Mouse (Mus musculus): ENCODE data around the gene Terb2. TPM values are rescaled to one million over a fixed set of nuclear protein-coding genes. Genes with fewer than 3 reads are reported as not detected.
A peak's percentile ranks its signal among the peaks of the same experiment; 100 is the strongest.
"Not testable (repeated sequence)": the region's sequence is repeated elsewhere in the genome, so short reads cannot be mapped to it uniquely, and the experiment has no call there.

Terb2 gene
- total RNA-seq, 1 experiment from 2014 or later = not detected

DNA sequence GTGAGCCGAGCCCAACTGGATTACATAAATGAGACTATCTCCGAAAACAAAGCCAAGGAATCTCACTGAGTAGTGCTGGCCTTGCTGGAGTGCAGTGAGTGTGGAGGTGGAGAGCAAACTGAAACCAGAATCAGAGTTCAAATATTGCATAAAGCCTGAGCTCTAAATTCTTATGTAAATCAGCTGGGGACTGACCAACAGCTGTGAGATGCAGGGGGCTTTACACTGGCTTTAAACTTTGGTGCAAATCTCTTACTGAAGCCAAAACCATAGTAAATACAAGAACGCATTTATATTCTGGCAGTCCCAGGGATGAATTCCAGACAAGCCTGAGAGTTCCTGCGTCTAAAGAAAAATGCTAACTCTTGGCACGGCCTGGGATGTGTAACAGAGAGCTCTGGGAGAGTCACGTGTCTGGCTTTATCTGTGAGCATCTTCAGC lies 27.7 kb upstream of the Terb2 start:
- ATAC-seq (ENCODE audit: extremely low read depth, insufficient number of reproducible peaks, low FRiP score, poor library complexity, severe bottlenecking) = no peak

DNA sequence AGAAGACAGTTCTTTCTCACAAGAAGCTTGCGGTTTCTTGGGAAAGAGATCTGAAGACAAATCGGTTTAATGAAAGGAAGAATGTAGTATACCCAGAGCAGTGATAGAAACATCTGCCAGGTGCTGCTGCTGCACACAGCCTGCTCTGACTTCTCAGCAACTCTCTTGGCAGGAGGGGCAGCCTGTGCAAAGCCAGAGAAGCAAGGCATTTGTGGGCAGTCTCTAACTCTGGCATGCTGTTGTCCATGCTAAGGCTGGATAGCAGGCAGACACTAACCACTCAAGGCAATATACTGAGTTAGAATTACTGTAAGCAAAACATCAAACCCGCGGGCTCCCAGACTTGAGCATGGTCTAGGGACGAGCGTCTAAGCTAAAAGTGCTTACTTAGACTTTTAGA lies 26.4 kb upstream of the Terb2 start:
- no peak for ATAC-seq (ENCODE audit: extremely low read depth, insufficient number of reproducible peaks, low FRiP score, poor library complexity, severe bottlenecking)

GRCm38 (mm10) chr2:122160680-122161079 lies 25.4 kb upstream of the Terb2 start, which contains the start of gene Trim69:
TSS of gene Trim69 (plus strand) at chr2:122160700.
- peak; percentile 78 for ATAC-seq (ENCODE audit: extremely low read depth, insufficient number of reproducible peaks, low FRiP score, poor library complexity, severe bottlenecking)

DNA sequence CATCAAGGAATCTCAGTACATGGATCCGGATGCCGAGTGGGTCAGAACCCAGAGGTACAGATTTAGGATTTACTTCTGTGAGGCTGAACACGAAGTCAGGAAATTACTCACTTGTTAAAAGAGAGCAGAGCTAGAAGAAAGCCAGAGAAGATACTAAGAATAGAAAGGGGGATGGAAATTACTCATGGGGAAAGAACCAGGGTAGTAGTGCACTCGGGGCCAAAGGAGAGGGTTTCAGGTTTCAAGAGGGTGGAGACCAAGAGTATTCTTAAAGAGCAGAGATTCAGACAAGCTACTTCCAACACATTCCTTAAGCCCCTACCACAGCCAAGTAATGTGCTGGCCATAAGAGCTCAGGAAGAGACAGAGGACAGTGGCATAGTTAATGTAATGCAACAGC lies 24.5 kb upstream of the Terb2 start:
- ATAC-seq (ENCODE audit: extremely low read depth, insufficient number of reproducible peaks, low FRiP score, poor library complexity, severe bottlenecking) = no peak

GRCm38 (mm10) chr2:122162529-122162928 lies 23.5 kb upstream of the Terb2 start:
- no peak for ATAC-seq (ENCODE audit: extremely low read depth, insufficient number of reproducible peaks, low FRiP score, poor library complexity, severe bottlenecking)

GRCm38 (mm10) chr2:122163430-122164195 lies 22.5 kb upstream of the Terb2 start:
- no peak for ATAC-seq (ENCODE audit: extremely low read depth, insufficient number of reproducible peaks, low FRiP score, poor library complexity, severe bottlenecking)

DNA sequence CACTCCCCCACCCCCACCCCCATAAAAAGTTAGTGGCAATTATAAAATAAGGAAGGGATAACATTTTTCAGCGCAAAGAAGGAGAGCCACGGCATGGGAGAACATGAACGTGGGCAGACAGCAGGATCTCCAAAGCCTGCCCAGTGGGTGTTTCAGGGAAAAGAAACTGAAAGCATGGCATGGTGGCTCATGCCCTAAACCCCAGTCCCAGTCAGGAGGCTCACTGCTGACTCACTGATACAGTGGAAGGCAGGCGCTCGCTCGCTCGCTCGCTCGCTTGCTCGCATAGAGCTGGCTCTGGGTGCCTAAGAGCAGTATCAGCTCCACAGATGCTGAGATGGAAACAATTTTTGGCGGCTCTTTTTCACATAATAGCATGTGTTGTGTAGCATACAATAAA lies 21.8 kb upstream of the Terb2 start:
- ATAC-seq (ENCODE audit: extremely low read depth, insufficient number of reproducible peaks, low FRiP score, poor library complexity, severe bottlenecking) = peak; percentile 52

DNA sequence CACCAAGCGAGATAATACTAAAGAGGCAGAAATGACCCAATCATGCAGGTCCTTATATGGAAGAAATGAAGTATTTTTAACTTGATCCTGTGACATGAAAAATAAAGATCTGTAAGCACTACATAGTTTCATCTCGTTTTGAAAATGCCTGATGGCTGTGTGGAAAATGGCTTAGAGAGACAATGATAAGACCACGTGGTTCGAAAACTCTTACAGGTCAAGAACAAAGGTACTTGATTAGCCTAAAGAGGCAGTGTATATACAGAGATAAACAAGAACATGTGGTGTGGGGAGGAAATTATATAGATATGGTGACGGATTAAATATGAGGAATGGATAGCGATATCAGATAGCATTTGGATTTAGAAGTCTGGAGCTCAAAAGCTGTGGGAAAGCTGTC lies 14.8 kb upstream of the Terb2 start:
- ATAC-seq (ENCODE audit: extremely low read depth, insufficient number of reproducible peaks, low FRiP score, poor library complexity, severe bottlenecking) = no peak

DNA sequence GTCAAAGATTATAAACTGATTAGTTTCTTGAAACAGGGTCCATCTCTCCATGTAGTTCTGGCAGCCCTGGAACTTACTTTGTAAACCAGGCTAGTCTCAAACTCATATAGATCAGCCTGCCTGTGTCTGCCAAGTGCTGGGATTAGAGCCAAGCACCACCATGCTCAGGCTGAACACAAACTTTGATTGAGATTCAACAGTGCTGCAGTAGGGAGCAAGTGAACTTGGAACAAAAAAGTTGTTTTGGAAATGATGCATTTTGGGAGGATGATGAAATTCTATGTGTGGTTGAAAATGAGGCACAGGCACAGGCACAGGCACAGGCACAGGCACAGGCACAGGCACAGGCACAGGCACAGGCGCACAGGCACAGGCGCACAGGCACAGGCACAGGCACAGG lies 13.9 kb upstream of the Terb2 start:
- ATAC-seq (ENCODE audit: extremely low read depth, insufficient number of reproducible peaks, low FRiP score, poor library complexity, severe bottlenecking) = no peak

DNA sequence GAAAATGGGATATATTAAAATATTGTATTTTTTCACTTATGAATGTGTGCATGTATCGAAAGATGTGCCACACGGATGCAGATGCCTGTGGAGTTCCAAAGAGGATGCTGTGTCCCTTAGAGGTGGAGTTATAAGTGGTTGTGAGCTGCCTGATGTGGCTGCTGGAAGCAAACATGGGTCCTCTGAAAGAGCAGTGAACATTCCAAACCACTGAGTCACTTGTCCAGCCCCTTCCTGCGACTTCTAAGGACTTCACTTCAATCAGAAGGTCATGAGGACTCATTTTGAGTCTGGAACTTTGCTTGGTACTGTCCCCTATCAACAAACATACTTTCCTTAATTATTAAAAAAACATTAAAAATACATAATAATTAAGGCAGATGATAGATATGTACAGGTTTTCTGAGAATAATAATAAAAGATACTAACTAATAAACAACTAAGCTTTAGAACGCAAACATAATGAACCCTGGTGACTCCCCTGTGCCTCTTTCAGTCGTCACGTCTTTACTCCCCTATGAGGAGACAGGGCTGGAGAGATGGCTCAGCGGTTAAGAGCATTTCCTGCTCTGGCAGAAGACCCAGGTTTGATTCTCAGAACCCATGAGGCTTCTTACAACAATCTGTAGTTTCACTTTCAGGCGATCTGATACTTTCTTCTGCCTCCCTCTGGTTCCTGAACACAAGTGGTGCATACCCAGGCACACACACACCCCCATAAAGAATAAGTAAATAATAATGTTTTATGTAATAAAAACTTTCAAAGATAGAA lies 5.8 kb upstream of the Terb2 start:
- 0 out of 2 replicates have a peak, but pooled peaks have one; percentile 33 for ATAC-seq (ENCODE audit: extremely low read depth, insufficient number of reproducible peaks, low FRiP score, poor library complexity, severe bottlenecking)

DNA sequence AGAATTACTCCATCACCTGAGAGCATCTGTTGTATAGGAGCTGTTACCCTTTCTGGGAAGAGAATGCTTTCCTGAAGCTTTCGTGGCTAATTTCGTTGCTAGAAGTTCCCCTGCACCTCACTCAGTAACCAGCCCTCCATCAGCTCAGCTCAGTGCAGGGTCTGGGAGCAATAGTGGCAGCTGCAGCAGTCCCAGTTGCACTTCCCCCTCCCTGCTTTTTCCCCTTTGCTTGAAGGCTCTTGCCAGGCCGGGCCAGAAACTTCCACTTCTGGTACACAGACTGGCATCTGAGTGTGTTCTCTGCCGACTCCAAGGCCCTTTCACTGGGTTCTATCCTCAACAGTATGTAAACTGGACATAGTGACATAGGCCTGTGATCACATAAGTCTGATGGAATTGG lies 986 bp upstream of the Terb2 start:
- no peak for ATAC-seq (ENCODE audit: extremely low read depth, insufficient number of reproducible peaks, low FRiP score, poor library complexity, severe bottlenecking)

DNA sequence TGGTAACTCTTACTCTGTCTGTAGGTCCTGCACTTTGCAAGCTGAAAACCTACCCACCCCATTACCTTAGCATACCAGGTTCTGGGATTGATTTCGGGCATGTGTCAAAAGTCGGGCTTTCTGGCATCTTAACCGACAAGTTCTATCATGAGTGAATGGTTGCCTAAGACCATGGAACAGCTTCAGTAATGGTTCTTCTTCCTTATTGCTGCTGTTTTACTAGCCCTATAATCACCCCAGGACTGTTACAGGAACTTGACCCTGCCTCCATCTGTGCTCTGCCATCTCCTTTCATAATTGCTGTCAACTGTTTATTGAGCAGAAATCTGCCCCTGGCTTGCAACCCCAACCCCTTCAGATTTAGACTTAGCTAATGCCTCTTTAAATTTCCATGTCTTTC lies 679 bp downstream of the Terb2 start:
- no peak for ATAC-seq (ENCODE audit: extremely low read depth, insufficient number of reproducible peaks, low FRiP score, poor library complexity, severe bottlenecking)

DNA sequence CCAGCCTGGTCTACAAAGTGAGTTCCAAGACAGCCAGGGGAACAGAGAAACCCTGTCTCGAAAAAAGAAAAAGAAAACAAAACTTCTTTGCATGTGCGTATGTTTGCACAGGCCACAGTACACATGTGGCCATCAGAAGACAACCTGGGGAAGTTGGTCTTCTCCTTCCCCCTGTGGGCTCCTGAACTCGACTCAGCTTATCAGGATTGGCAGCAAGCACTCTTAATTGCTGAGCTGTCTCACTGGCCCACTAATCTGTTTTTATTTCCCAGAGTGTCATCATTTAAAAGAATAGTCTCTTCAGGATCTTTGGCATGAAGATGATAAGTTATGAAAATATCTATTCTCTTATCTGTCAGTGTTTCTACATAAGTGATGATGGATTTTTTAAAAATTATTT lies 5.8 kb downstream of the Terb2 start:
- ATAC-seq (ENCODE audit: extremely low read depth, insufficient number of reproducible peaks, low FRiP score, poor library complexity, severe bottlenecking) = no peak

- ATAC-seq (ENCODE audit: extremely low read depth, insufficient number of reproducible peaks, low FRiP score, poor library complexity, severe bottlenecking) = no peak
These were observed 8.4 kb downstream of the Terb2 start for GRCm38 (mm10) chr2:122194509-122194929.

DNA sequence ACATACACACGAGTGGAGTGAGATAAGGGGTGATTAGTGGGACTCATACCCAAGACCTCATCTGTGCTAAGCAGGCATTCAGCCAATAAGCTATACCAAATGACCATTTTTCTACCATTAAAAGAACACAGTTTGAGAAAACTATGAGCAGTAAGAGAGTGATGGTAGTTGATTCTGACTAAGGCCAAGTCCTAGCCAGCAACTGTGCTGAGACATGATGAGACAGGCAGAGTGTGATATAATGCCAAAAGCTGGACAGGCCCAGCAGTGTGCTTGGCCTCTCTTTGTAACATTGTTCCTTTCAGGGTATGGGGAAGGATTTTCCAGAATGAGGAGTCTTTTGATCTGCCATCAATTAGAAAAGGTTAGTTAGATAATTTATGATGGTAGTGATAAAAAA lies 15.4 kb downstream of the Terb2 start:
- ATAC-seq (ENCODE audit: extremely low read depth, insufficient number of reproducible peaks, low FRiP score, poor library complexity, severe bottlenecking) = no peak

DNA sequence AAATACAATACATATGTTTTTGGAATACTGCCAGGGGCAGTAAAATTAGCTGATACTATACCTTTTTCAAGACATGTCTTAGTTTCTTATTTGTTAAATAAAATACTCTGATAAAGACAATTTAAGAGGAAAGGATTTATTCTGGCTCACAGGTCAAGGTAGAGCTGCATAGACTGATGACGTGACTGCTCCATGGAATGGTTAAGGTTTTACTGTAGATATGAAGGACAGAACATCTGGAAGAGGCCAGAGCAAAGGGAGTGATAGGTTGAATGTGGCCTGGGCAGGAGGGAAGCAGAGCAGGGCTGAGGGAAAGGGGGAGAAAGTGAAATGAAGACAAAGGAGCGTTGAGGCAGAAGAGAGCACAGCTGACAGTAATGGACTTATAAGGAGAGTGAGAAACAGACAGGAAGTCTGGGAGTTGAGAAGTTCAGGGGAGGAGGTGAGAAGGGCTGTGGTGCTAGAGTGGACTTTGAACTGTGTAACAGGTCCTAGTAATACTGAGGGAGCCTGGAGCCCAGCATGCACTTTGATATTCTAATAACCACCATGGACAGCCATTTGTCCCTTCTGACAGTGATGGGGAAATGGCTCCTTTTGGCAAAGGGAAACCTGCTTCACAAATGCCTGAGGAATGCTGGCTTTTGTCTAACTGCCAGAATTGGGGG lies 20.5 kb downstream of the Terb2 start:
- no peak for ATAC-seq (ENCODE audit: extremely low read depth, insufficient number of reproducible peaks, low FRiP score, poor library complexity, severe bottlenecking)

DNA sequence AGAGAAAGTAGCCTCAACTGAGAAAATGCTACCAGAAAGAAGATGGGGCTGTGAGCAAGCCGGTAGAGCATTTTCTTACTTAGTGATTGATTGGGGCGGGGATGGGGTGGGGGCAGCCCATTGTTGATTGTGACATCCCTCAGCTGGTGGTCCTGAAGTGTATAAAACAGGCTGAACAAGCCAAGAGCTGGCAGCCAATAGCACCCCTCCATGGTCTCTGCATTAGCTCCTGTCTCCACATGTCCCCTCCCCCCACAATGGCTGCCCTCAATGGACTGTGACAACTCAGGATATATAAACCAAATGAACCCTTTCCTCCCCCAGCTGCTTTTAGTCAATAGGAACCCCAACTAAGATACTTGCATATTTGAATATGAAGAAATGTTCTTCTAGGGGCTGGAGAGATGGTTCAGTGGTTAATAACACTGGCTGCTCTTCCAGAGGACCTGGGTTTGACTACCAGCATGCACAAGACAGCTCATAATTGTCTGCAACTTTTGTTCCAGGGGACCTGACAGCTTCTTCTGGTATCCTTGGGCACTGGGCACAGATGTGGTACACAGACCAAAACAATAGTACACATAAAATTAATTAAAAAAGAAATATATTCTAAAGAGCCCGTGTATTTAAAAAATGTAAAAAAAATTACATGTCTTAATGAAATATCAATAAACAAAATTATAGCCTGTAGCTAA lies 24.6 kb downstream of the Terb2 start:
- no peak for ATAC-seq (ENCODE audit: extremely low read depth, insufficient number of reproducible peaks, low FRiP score, poor library complexity, severe bottlenecking)

GRCm38 (mm10) chr2:122217075-122217474 lies 31.0 kb downstream of the Terb2 start:
- ATAC-seq (ENCODE audit: extremely low read depth, insufficient number of reproducible peaks, low FRiP score, poor library complexity, severe bottlenecking) = not testable (repeated sequence)

GRCm38 (mm10) chr2:122218234-122218633 lies 32.2 kb downstream of the Terb2 start:
- no peak for ATAC-seq (ENCODE audit: extremely low read depth, insufficient number of reproducible peaks, low FRiP score, poor library complexity, severe bottlenecking)

Measured in neutrophil, adult 5-6 weeks (primary cell).